Mouse (Mus musculus): ENCODE measurements at regions not wholly inside any gene's neighbourhood (a gene's known extent, or its start where the extent isn't known, plus 50 kb on each side); places are given as distances from the start of the nearest gene placed in this dataset.

- H3K9me3 ChIP-seq (replicated peaks; ENCODE audit: insufficient read depth, low read length): no peaks in the 10 kb centered on the region
- H3K9ac ChIP-seq (ENCODE audit: control insufficient read depth, low read depth, low read length, poor library complexity, severe bottlenecking): no peak overlapping the region
- DNase-seq (ENCODE audit: low read depth, low spot score): no peak
- H3K79me2 ChIP-seq (ENCODE audit: control insufficient read depth, insufficient read depth, low read length, poor library complexity): no peaks in the 10 kb centered on the region
- no peaks in the 10 kb centered on the region for H3K4me1 ChIP-seq (ENCODE audit: control insufficient read depth in 1 of 2, insufficient read depth in 2 of 2, low read length in 2 of 2)
- H3K36me3 ChIP-seq (ENCODE audit: control insufficient read depth in 1 of 2, insufficient read depth in 2 of 2, low read length in 2 of 2): no peaks in the 10 kb centered on the region
- TF ChIP-seq TBP (IDR thresholded peaks at IDR 0.05; ENCODE audit: low read depth, low read length): no peak
- no peak overlapping the region for H3K27ac ChIP-seq (ENCODE audit: control insufficient read depth, low read depth, low read length)
- H3K27me3 ChIP-seq (ENCODE audit: control insufficient read depth in 1 of 2, insufficient read depth in 2 of 2, low read length in 2 of 2): no peaks in the 10 kb centered on the region
- no peak overlapping the region for H3K4me3 ChIP-seq (ENCODE audit: control insufficient read depth in 1 of 2, insufficient read depth in 1 of 2, low read depth in 2 of 2, low read length in 2 of 2)
These were observed 305.1 kb upstream of the Arx start for GRCm38 (mm10) chrX:92981141-92981540.

- Histone ChIP-seq H3K27me3 (ENCODE audit: control insufficient read depth in 1 of 2, insufficient read depth in 2 of 2, low read length in 2 of 2) (no peaks in the 10 kb centered on the region), H3K4me3 (ENCODE audit: control insufficient read depth in 1 of 2, insufficient read depth in 1 of 2, low read depth in 2 of 2, low read length in 2 of 2) (no peak overlapping the region), H3K79me2 (ENCODE audit: control insufficient read depth, insufficient read depth, low read length, poor library complexity) (no peaks in the 10 kb centered on the region), H3K27ac (ENCODE audit: control insufficient read depth, low read depth, low read length) (no peak overlapping the region), H3K4me1 (ENCODE audit: control insufficient read depth in 1 of 2, insufficient read depth in 2 of 2, low read length in 2 of 2) (no peaks in the 10 kb centered on the region), H3K9ac (ENCODE audit: control insufficient read depth, low read depth, low read length, poor library complexity, severe bottlenecking) (no peak overlapping the region), H3K36me3 (ENCODE audit: control insufficient read depth in 1 of 2, insufficient read depth in 2 of 2, low read length in 2 of 2) (no peaks in the 10 kb centered on the region), H3K9me3 (replicated peaks; ENCODE audit: insufficient read depth, low read length) (no peaks in the 10 kb centered on the region)
- DNase-seq (ENCODE audit: low read depth, low spot score): no peak
- TF ChIP-seq GATA1 (IDR thresholded peaks at IDR 0.05; ENCODE audit: low read depth, low read length) (no peak), RCOR1 (IDR thresholded peaks at IDR 0.05; ENCODE audit: low read depth, low read length) (no peak), SMC3 (IDR thresholded peaks at IDR 0.05; ENCODE audit: low read depth, low read length) (no peak), POLR2AphosphoS5 (IDR thresholded peaks at IDR 0.05; ENCODE audit: borderline replicate concordance, low read depth, low read length) (no peak), E2F4 (IDR thresholded peaks at IDR 0.05; ENCODE audit: borderline replicate concordance, low read depth, low read length) (no peak), ELF1 (IDR thresholded peaks at IDR 0.05; ENCODE audit: low read depth, low read length) (no peak), EP300 (IDR thresholded peaks at IDR 0.05; ENCODE audit: low read depth in 1 of 2, low read length in 2 of 2) (no peak), TCF12 (IDR thresholded peaks at IDR 0.05; ENCODE audit: low read depth, low read length) (no peak), MXI1 (IDR thresholded peaks at IDR 0.05; ENCODE audit: low read depth, low read length) (no peak), MAZ (IDR thresholded peaks at IDR 0.05; ENCODE audit: low read depth, low read length) (no peak), POLR2A (IDR thresholded peaks at IDR 0.05; ENCODE audit: control insufficient read depth in 1 of 2, insufficient read depth in 1 of 2, low read depth in 1 of 2, low read length in 2 of 2, poor library complexity in 1 of 2) (no peak), TBP (IDR thresholded peaks at IDR 0.05; ENCODE audit: low read depth, low read length) (no peak), GABPA (IDR thresholded peaks at IDR 0.05; ENCODE audit: low read depth, low read length) (no peak), RAD21 (IDR thresholded peaks at IDR 0.05; ENCODE audit: low read depth, low read length) (no peak), CTCF (IDR thresholded peaks at IDR 0.05 in 2 of 3, conservative IDR thresholded peaks at IDR 0.05 in 1 of 3; ENCODE audit: control insufficient read depth in 1 of 3, insufficient read depth in 1 of 3, low read depth in 2 of 3, low read length in 3 of 3, poor library complexity in 1 of 3, severe bottlenecking in 1 of 3) (no peak)
These were observed 283.8 kb upstream of the Arx start for GRCm38 (mm10) chrX:93002236-93002976.

GRCm38 (mm10) chrX:93006681-93007080, 279.6 kb upstream of the Arx start:
- Histone ChIP-seq H3K9me3 (replicated peaks; ENCODE audit: insufficient read depth, low read length) (no peaks in the 10 kb centered on the region), H3K4me3 (ENCODE audit: control insufficient read depth in 1 of 2, insufficient read depth in 1 of 2, low read depth in 2 of 2, low read length in 2 of 2) (no peak overlapping the region), H3K79me2 (ENCODE audit: control insufficient read depth, insufficient read depth, low read length, poor library complexity) (no peaks in the 10 kb centered on the region), H3K36me3 (ENCODE audit: control insufficient read depth in 1 of 2, insufficient read depth in 2 of 2, low read length in 2 of 2) (no peaks in the 10 kb centered on the region), H3K27me3 (ENCODE audit: control insufficient read depth in 1 of 2, insufficient read depth in 2 of 2, low read length in 2 of 2) (no peaks in the 10 kb centered on the region), H3K9ac (ENCODE audit: control insufficient read depth, low read depth, low read length, poor library complexity, severe bottlenecking) (no peak overlapping the region), H3K27ac (ENCODE audit: control insufficient read depth, low read depth, low read length) (no peak overlapping the region), H3K4me1 (ENCODE audit: control insufficient read depth in 1 of 2, insufficient read depth in 2 of 2, low read length in 2 of 2) (no peaks in the 10 kb centered on the region)
- no peak for DNase-seq (ENCODE audit: low read depth, low spot score)
- TF ChIP-seq USF1 (IDR thresholded peaks at IDR 0.05; ENCODE audit: low read depth, low read length) (no peak), ZMIZ1 (IDR thresholded peaks at IDR 0.05; ENCODE audit: low read depth, low read length) (no peak), CHD2 (IDR thresholded peaks at IDR 0.05; ENCODE audit: low read length) (no peak), USF2 (IDR thresholded peaks at IDR 0.05; ENCODE audit: borderline replicate concordance in 1 of 2, insufficient read depth in 1 of 2, low read depth in 1 of 2, low read length in 2 of 2) (no peak), E2F4 (IDR thresholded peaks at IDR 0.05; ENCODE audit: borderline replicate concordance, low read depth, low read length) (no peak), EP300 (IDR thresholded peaks at IDR 0.05; ENCODE audit: low read depth in 1 of 2, low read length in 2 of 2) (no peak), SMC3 (IDR thresholded peaks at IDR 0.05; ENCODE audit: low read depth, low read length) (no peak), ETS1 (IDR thresholded peaks at IDR 0.05; ENCODE audit: low read depth, low read length) (no peak), CHD1 (IDR thresholded peaks at IDR 0.05; ENCODE audit: low read depth, low read length) (no peak), KAT2A (conservative IDR thresholded peaks at IDR 0.05; ENCODE audit: low read depth, low read length) (no peak), MYB (IDR thresholded peaks at IDR 0.05; ENCODE audit: low read depth, low read length) (no peak), POLR2A (IDR thresholded peaks at IDR 0.05; ENCODE audit: control insufficient read depth in 1 of 2, insufficient read depth in 1 of 2, low read depth in 1 of 2, low read length in 2 of 2, poor library complexity in 1 of 2) (no peak), POLR2AphosphoS2 (IDR thresholded peaks at IDR 0.05; ENCODE audit: low read length) (no peak), SIN3A (IDR thresholded peaks at IDR 0.05; ENCODE audit: low read length) (no peak), ZKSCAN1 (IDR thresholded peaks at IDR 0.05; ENCODE audit: low read depth, low read length) (no peak)

Data from MEL (cell line).